Mouse (Mus musculus) hindbrain, embryonic 13.5 days (tissue): ENCODE measurements around the gene Tmem50b. TPM values are rescaled to one million over a fixed set of nuclear protein-coding genes. Genes with fewer than 3 reads are reported as not detected.

Experiments used
- ATAC-seq: fragments of 200-750 bp; cut with Nextera tagmentation; 2 replicates; pipeline ENCODE4 v1.8.0; 2017; ENCODE audit warnings: moderate TSS enrichment; ENCODE audit not compliant: low FRiP score
- H3K27ac ChIP-seq: fragments of 300-500 bp; sonication (generic); 2 replicates; pipeline ENCODE4 v1.5.1; 2015; ENCODE audit warnings: inconsistent platforms, mild to moderate bottlenecking, moderate library complexity
- H3K27me3 ChIP-seq: fragments of 300-500 bp; sonication (generic); 2 replicates; pipeline ENCODE4 v1.6.1; 2015; ENCODE audit warnings: mild to moderate bottlenecking, inconsistent platforms
- H3K36me3 ChIP-seq: fragments of 300-500 bp; sonication (generic); 2 replicates; pipeline ENCODE4 v1.6.1; 2015; ENCODE audit warnings: mild to moderate bottlenecking, inconsistent platforms
- H3K4me1 ChIP-seq: fragments of 300-500 bp; sonication (generic); replicated peaks from 2 replicates; pipeline ENCODE4 v1.6.1; 2015; ENCODE audit warnings: inconsistent platforms
- H3K4me2 ChIP-seq: fragments of 300-500 bp; sonication (generic); 2 replicates; pipeline ENCODE4 v1.6.1; 2015; ENCODE audit warnings: inconsistent platforms, mild to moderate bottlenecking, moderate library complexity
- H3K4me3 ChIP-seq: fragments of 300-500 bp; sonication (generic); 2 replicates; pipeline ENCODE4 v1.5.1; 2015; ENCODE audit warnings: mild to moderate bottlenecking, inconsistent platforms
- H3K9ac ChIP-seq: fragments of 300-500 bp; sonication (generic); 2 replicates; pipeline ENCODE4 v1.6.1; 2015; ENCODE audit warnings: mild to moderate bottlenecking, inconsistent platforms
- H3K9me3 ChIP-seq: fragments of 300-500 bp; sonication (generic); 2 replicates; pipeline ENCODE4 v1.6.1; 2016; ENCODE audit warnings: inconsistent platforms
- WGBS: fragments of 180-500 bp; shearing (Covaris S2); methylation state at CpG from one replicate; pipeline ENCODE4 v1.1.7; 2015; 5-methylcytosine and 5-hydroxymethylcytosine counted together
- polyA plus RNA-seq: library from polyadenylated mRNA; unstranded; fragments of >200 nt; fragmentation: Nextera tagmentation; extraction: Ambion mirVana; gene quantifications from 2 replicates; pipeline ENCODE4 v1.2.1, GENCODE M21; 2015

The Tmem50b gene
- polyA plus RNA-seq, 1 experiment from 2014 or later, result 69.5 TPM

- ATAC-seq, result no peak
- no peak overlapping the region for H3K4me2 ChIP-seq
- 81% methylated on average over 15 of the region's 15 CpGs for WGBS
- peaks cover 13% of the 10 kb centered on the region for H3K4me1 ChIP-seq
- no peak overlapping the region for H3K27ac ChIP-seq
- H3K9ac ChIP-seq, result no peak overlapping the region
- no peaks in the 10 kb centered on the region for H3K27me3 ChIP-seq
- H3K9me3 ChIP-seq, result no peaks in the 10 kb centered on the region
- no peak overlapping the region for H3K4me3 ChIP-seq
- peaks cover 41% of the 10 kb centered on the region for H3K36me3 ChIP-seq
Observed at GRCm38 (mm10) chr16:91556659-91557058, 40.9 kb downstream of the Tmem50b start.

- 88% methylated on average over 8 of the region's 8 CpGs for WGBS
Observed at GRCm38 (mm10) chr16:91555017-91555605, 42.5 kb downstream of the Tmem50b start.

GRCm38 (mm10) chr16:91553625-91554024, 44.0 kb downstream of the Tmem50b start:
- no peak overlapping the region for H3K4me3 ChIP-seq
- peaks cover 23% of the 10 kb centered on the region for H3K36me3 ChIP-seq
- peak overlapping the region; percentile 19; the same call in 1 of the 2 replicates for H3K9ac ChIP-seq
- H3K27ac ChIP-seq, result no peak overlapping the region
- no peak for ATAC-seq
- H3K4me1 ChIP-seq, result peaks cover 28% of the 10 kb centered on the region
- H3K4me2 ChIP-seq, result no peak overlapping the region
- WGBS, result 58% methylated on average over 12 of the region's 12 CpGs
- no peaks in the 10 kb centered on the region for H3K27me3 ChIP-seq
- H3K9me3 ChIP-seq, result no peaks in the 10 kb centered on the region

More at GRCm38 (mm10) chr16:91555017-91555605, 42.5 kb downstream of the Tmem50b start:
- peaks cover 13% of the 10 kb centered on the region for H3K4me1 ChIP-seq
- ATAC-seq, result no peak
- H3K27ac ChIP-seq, result no peak overlapping the region
- no peak overlapping the region for H3K4me3 ChIP-seq
- H3K36me3 ChIP-seq, result peaks cover 32% of the 10 kb centered on the region
- H3K9me3 ChIP-seq, result no peaks in the 10 kb centered on the region
- H3K27me3 ChIP-seq, result no peaks in the 10 kb centered on the region
- H3K9ac ChIP-seq, result no peak overlapping the region
- H3K4me2 ChIP-seq, result no peak overlapping the region

- Histone ChIP-seq H3K4me1 (peaks cover 41% of the 10 kb centered on the region), H3K27ac (no peak overlapping the region; the same call in 1 of the 2 replicates), H3K9ac (0 out of 2 replicates have a peak overlapping the region, but pooled peaks have one; percentile 46), H3K4me3 (no peak overlapping the region), H3K36me3 (peaks cover 14% of the 10 kb centered on the region), H3K4me2 (no peak overlapping the region), H3K27me3 (no peaks in the 10 kb centered on the region), H3K9me3 (no peaks in the 10 kb centered on the region)
- 59% methylated on average over 9 of the region's 9 CpGs for WGBS
- ATAC-seq, result no peak
Observed at GRCm38 (mm10) chr16:91552072-91552471, 45.5 kb downstream of the Tmem50b start.

GRCm38 (mm10) chr16:91551081-91551524, 46.5 kb downstream of the Tmem50b start:
- peaks cover 14% of the 10 kb centered on the region for H3K36me3 ChIP-seq
- no peaks in the 10 kb centered on the region for H3K9me3 ChIP-seq
- no peak overlapping the region for H3K27ac ChIP-seq
- H3K27me3 ChIP-seq, result 0 out of 2 replicates have a peak, but pooled peaks cover under 1% of the 10 kb centered on the region
- no peak for ATAC-seq
- H3K9ac ChIP-seq, result peak overlapping the region; percentile 46; the same call in 1 of the 2 replicates
- peaks cover 47% of the 10 kb centered on the region for H3K4me1 ChIP-seq
- 76% methylated on average over 10 of the region's 10 CpGs for WGBS
- H3K4me3 ChIP-seq, result no peak overlapping the region
- H3K4me2 ChIP-seq, result no peak overlapping the region

GRCm38 (mm10) chr16:91549616-91550015, 48.0 kb downstream of the Tmem50b start:
- H3K4me1 ChIP-seq, result peaks cover 47% of the 10 kb centered on the region
- H3K27me3 ChIP-seq, result peaks cover 6% of the 10 kb centered on the region; the same call in 1 of the 2 replicates
- H3K27ac ChIP-seq, result no peak overlapping the region
- 59% methylated on average over 5 of the region's 5 CpGs for WGBS
- H3K9me3 ChIP-seq, result no peaks in the 10 kb centered on the region
- peak overlapping the region; percentile 76; the same call in 1 of the 2 replicates for H3K4me2 ChIP-seq
- no peak overlapping the region; the same call in 1 of the 2 replicates for H3K9ac ChIP-seq
- no peaks in the 10 kb centered on the region for H3K36me3 ChIP-seq
- H3K4me3 ChIP-seq, result no peak overlapping the region
- no peak for ATAC-seq

- Histone ChIP-seq H3K27ac (no peak overlapping the region), H3K4me1 (peaks cover 45% of the 10 kb centered on the region), H3K36me3 (no peaks in the 10 kb centered on the region), H3K9me3 (no peaks in the 10 kb centered on the region), H3K9ac (peak overlapping the region; percentile 47; the same call in 1 of the 2 replicates), H3K4me3 (peak overlapping the region; percentile 23), H3K4me2 (peak overlapping the region; percentile 76), H3K27me3 (peaks cover 6% of the 10 kb centered on the region; the same call in 1 of the 2 replicates)
- no peak for ATAC-seq
- WGBS, result 57% methylated on average over 2 of the region's 2 CpGs
Observed at GRCm38 (mm10) chr16:91548996-91549395, 48.6 kb downstream of the Tmem50b start.

- Histone ChIP-seq H3K36me3 (no peaks in the 10 kb centered on the region), H3K4me2 (peak overlapping the region; percentile 76), H3K4me3 (peak overlapping the region; percentile 23), H3K27ac (no peak overlapping the region), H3K9ac (peak overlapping the region; percentile 47; the same call in 1 of the 2 replicates), H3K9me3 (no peaks in the 10 kb centered on the region), H3K27me3 (peaks cover 6% of the 10 kb centered on the region; the same call in 1 of the 2 replicates), H3K4me1 (peaks cover 41% of the 10 kb centered on the region)
- ATAC-seq, result no peak
- 36% methylated on average over 5 of the region's 5 CpGs for whole genome bisulfite sequencing
Observed at GRCm38 (mm10) chr16:91548586-91548985, 49.0 kb downstream of the Tmem50b start.

- peak overlapping the region; percentile 87 for H3K4me3 ChIP-seq
- peaks cover 6% of the 10 kb centered on the region; the same call in 1 of the 2 replicates for H3K27me3 ChIP-seq
- peak overlapping the region; percentile 76 for H3K4me2 ChIP-seq
- no peaks in the 10 kb centered on the region for H3K9me3 ChIP-seq
- no peaks in the 10 kb centered on the region for H3K36me3 ChIP-seq
- peak overlapping the region; percentile 93 for H3K9ac ChIP-seq
- H3K27ac ChIP-seq, result no peak overlapping the region
- peaks cover 35% of the 10 kb centered on the region for H3K4me1 ChIP-seq
- WGBS, result 50% methylated on average over 5 of the region's 5 CpGs
- no peak for ATAC-seq
Observed at GRCm38 (mm10) chr16:91547974-91548373, 49.6 kb downstream of the Tmem50b start.

- peak within 1 kb of the TSS; percentile 93 for H3K9ac ChIP-seq
- H3K27me3 ChIP-seq, result peaks cover 6% of the 10 kb centered on the region; the same call in 1 of the 2 replicates
- peak within 1 kb of the TSS; percentile 87 for H3K4me3 ChIP-seq
- peak within 1 kb of the TSS; percentile 62; the same call in 1 of the 2 replicates for H3K27ac ChIP-seq
- WGBS, result under 1% methylated on average over 49 of the region's 74 CpGs
- peak within 1 kb of the TSS; percentile 76 for H3K4me2 ChIP-seq
- H3K4me1 ChIP-seq, result peaks cover 33% of the 10 kb centered on the region
- no peaks in the 10 kb centered on the region for H3K9me3 ChIP-seq
- peak; percentile 88 for ATAC-seq
- no peaks in the 10 kb centered on the region for H3K36me3 ChIP-seq
Observed at GRCm38 (mm10) chr16:91546836-91547741, 50.5 kb downstream of the Tmem50b start, which contains the start of gene Ifngr2. Ifngr2 (plus strand) TSS chr16:91547072.

- Histone ChIP-seq H3K27me3 (peaks cover 6% of the 10 kb centered on the region; the same call in 1 of the 2 replicates), H3K4me1 (peaks cover 33% of the 10 kb centered on the region), H3K27ac (0 out of 2 replicates have a peak overlapping the region, but pooled peaks have one; percentile 42), H3K9ac (peak overlapping the region; percentile 93), H3K36me3 (no peaks in the 10 kb centered on the region), H3K4me2 (peak overlapping the region; percentile 76), H3K9me3 (no peaks in the 10 kb centered on the region), H3K4me3 (peak overlapping the region; percentile 87)
- peak; percentile 55 for ATAC-seq
- WGBS, result 15% methylated on average over 14 of the region's 14 CpGs
Observed at GRCm38 (mm10) chr16:91546391-91546835, 51.2 kb downstream of the Tmem50b start.
